Mouse (Mus musculus) kidney, adult 10 weeks (tissue): ENCODE measurements around the gene Gm36864. TPM values are rescaled to one million over a fixed set of nuclear protein-coding genes. Genes with fewer than 3 reads are reported as not detected.

ENCODE experiments used
- polyA plus RNA-seq: library from polyadenylated mRNA; stranded (reverse); fragments of 350-450 nt; fragmentation: Illumina TruSeq; extraction: RNeasy Lipid Tissue Mini Kit (QIAGEN cat#74804); gene quantifications from one replicate; pipeline ENCODE4 v1.2.3, GENCODE M21; 2014; ENCODE audit warnings: low read depth, low replicate concordance

The Gm36864 gene
- polyA plus RNA-seq = not detected

DNA sequence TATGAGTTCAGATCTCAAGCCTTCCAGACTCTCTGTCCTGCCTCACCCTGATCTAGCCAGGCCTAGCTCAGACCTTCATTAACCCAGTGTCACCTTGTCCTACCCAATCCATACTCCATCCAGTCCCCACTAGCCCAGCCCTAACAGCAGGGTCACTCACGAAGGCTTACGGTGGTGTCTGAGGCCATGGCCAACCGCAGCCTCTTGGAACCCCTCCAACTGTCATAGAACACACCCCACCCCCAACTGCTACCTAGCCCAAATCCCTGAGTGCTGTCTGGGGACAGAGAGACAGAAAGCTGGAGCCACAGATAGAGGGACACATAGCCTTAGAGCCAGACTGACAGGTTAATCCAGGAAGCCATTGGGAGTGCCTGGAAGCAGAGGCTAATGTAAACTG is at the start of gene Gm36864:
TSS of gene Gm36864 (plus strand) at position 269 of the 400 bp plus-strand sequence.

DNA sequence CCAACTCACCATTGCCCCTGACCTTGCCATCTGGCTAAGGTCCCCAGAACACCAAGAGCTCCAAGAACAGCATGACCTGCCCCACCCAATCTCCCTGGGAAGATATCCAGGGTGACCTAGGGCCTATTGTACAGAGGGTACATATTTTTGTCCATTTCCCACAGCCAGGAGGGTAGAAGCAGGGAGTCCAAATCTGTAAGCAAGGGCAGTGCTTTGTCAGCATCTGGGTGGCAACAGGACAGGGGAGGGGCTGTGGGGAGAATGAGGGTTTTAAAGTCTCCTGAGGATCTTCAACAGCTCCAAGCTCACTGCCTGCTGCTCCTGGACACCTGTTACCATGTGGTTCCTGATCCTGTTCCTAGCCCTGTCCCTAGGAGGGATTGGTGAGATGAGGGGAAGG is 48.0 kb upstream of the Gm36864 start, which contains the start of gene Klk1b24:
TSS of gene Klk1b24 (plus strand) at position 301 of the 400 bp plus-strand sequence.

DNA sequence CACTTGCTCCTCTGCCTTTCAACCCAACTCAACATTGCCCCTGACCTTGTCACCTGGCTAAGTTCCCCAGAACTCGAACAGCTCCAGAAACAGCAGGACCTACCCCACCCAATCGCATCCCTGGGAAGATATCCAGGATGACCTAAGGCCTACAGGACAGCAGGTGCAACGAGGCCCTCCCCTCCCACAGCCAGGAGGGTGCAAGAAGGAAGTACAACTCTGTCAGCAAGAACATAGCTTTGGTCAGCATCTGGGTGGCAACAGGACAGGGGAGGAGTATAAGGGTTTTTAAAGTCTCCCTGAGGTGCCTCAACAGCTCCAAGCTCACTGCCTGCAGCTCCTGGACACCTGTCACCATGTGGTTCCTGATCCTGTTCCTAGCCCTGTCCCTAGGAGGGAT is 38.1 kb upstream of the Gm36864 start, which contains the start of gene Klk1b3:
TSS of gene Klk1b3 (plus strand) at position 301 of the 400 bp plus-strand sequence.

DNA sequence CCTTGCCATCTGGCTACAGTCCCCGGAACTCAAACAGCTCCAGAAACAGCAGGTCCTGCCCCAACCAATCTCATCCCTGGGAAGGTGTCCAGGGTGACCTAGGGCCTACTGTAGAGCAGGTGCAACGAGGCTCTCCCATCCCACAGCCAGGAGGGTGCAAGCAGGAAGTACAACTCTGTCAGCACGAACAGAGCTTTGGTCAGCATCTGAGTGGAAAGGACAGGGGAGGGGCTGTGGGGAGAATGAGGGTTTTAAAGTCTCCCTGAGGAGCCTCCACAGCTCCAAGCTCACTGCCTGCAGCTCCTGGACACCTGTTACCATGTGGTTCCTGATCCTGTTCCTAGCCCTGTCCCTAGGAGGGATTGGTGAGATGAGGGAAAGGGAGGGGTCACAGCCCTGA is 28.8 kb upstream of the Gm36864 start, which contains the start of gene Klk1b4:
TSS of gene Klk1b4 (plus strand) at position 301 of the 400 bp plus-strand sequence.

DNA sequence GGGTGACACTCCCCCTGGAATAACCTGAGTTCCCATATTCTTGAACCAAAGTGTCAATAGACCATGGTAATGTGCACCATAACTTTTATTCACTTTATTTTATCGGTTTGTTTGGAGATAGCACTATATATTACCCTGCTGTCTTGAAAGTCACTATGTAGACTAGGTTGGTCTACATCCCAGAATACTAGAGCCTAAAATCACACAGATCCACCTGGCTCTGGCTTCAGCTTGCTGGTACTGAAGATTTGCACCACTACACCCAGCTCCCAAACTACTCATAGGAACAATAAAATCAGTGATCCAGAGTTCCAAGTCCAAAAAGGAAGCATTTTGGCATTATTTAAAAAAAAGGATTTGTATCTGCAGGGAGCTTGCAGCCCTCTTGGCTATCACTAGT is 20.3 kb upstream of the Gm36864 start, which contains the start of gene Klk1b5:
TSS of gene Klk1b5 (plus strand) at position 301 of the 400 bp plus-strand sequence.

DNA sequence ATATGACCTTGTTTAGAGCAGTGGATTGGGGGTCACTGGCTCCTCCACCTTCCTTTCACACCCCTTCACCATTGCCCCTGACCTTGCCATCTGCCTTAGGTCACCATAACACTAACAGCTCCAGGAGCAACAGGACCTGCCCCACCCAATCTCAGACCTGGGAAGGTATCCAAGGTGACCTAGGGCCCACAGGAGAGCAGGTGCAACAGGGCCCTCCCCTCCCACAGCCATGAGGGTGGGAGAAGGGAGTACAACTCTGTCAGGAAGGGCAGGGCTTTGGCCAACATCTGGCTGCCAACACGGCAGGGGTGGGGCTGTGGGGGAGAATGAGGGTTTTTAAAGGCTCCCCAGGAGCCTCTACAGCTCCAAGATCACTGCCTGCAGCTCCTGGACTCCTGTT is 10.9 kb upstream of the Gm36864 start, which contains the start of gene Klk1:
TSS of gene Klk1 (plus strand) at position 285 of the 400 bp plus-strand sequence.

DNA sequence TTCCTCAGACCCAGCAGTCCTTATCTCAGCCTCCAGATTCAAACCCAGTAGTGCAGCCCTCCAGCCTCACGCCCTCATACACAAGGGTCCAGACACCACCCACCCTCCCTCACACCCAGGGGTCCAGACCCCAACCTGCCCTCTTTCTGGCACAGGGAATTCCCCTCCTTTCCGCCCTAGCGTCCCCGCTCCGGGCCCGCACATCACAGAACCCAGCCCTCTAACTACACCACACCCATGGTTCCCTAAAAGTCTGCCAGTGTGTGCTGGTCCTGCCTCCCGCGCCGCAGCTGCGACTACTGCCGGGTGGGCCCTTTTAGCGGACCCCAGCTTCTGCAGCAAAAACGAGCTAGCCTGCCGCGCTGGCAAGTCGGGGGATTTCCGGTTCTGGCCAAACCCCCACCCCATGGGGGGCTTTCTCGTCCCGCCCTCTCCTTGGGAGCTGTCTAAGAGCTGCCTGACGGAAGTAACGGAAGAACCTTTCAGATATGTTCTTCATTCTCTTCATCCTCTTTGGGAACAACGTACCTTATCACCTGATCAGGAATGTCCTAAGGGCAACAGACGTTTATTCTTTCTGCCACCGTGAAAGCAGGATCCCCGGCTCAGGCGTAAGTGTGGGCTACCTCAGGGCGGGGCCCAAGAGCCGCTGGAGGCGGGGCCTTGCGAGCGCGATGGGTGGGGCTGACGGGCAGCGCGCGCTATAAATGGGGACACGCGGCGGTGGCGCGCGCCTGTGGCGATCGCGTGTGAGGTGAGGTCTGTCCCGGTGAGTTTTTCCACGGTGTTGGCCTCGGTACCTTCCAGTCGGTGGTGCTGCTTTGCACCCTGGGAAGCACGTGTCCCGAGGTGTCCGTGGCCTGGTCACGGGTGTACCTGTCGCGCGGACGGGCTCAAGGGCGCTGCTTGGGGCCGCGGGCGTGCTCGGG is 10.3 kb downstream of the Gm36864 start, which contains the start of the genes 1700028J19Rik and 2410002F23Rik:
TSS of gene 1700028J19Rik (minus strand) at position 641 of the 929 bp plus-strand sequence.
TSS of gene 2410002F23Rik (plus strand) at position 668 of the 929 bp plus-strand sequence.

DNA sequence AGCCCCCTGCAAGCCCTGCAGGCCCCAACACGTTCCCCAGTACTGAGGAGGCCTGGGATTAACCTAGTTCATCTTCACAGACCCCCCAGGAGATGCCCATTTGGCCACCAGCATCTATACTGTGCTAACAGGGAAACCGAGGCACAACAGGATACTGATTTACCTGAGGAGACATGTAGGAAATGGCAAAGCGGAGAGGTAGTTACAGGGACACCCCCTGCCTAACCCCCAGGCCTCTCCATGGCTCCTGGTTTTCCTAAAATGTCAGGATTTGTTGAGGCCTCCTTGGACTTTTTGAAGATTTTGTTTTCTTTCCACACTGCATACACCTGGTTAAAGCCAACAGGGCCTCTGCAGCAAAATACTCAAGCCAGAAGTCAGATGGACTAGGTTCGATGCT is 21.3 kb downstream of the Gm36864 start, which contains the start of gene Acp4:
TSS of gene Acp4 (minus strand) at position 101 of the 400 bp plus-strand sequence.

DNA sequence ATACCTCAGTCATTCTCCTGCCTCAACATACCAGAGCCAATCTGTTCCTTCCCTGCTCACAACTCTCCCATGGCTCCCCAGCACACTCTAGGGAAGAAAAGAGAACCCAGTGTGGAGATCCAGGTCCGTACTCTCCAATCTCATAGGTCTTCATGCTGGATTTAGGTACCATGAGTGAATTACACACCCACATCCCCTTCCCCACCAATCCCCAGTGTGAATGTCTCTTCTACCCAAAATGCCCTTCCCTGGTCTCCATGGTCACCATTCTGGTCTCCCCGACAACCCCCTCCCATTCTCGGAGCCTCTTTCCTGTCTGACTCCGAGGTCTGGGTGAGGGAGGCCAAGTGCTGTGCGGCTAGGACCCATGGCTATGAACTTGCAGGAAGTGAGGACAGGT is 25.2 kb downstream of the Gm36864 start, which contains the start of gene Gm15517:
TSS of gene Gm15517 (plus strand) at position 301 of the 400 bp plus-strand sequence.

Other genes starting within 250 kb of the Gm36864 start
- not detected for gene Klk1b11, start 240.3 kb upstream of the Gm36864 start, polyA plus RNA-seq
- gene Klk1b26, start 224.0 kb upstream of the Gm36864 start, polyA plus RNA-seq = not detected
- gene Klk1b27, start 183.9 kb upstream of the Gm36864 start, polyA plus RNA-seq = 0.93 TPM
- gene Klk1b21, start 133.8 kb upstream of the Gm36864 start, polyA plus RNA-seq = not detected
- 1.8 TPM for gene Klk1b22, start 123.5 kb upstream of the Gm36864 start, polyA plus RNA-seq
- not detected for gene Klk1b16, start 99.4 kb upstream of the Gm36864 start, polyA plus RNA-seq
- 0.77 TPM for gene Klk1b24, start 47.9 kb upstream of the Gm36864 start, polyA plus RNA-seq
- 0.93 TPM for gene Klk1b3, start 38.0 kb upstream of the Gm36864 start, polyA plus RNA-seq
- not detected for gene Klk1b4, start 28.7 kb upstream of the Gm36864 start, polyA plus RNA-seq
- gene Klk1b5, start 20.2 kb upstream of the Gm36864 start, polyA plus RNA-seq = 1.9 TPM
- gene Klk1, start 10.8 kb upstream of the Gm36864 start, polyA plus RNA-seq = 786 TPM
- 1.6 TPM for gene 1700028J19Rik, start 10.5 kb downstream of the Gm36864 start, polyA plus RNA-seq
- gene 2410002F23Rik, start 10.5 kb downstream of the Gm36864 start, polyA plus RNA-seq = 13.6 TPM
- not detected for gene Acp4, start 21.2 kb downstream of the Gm36864 start, polyA plus RNA-seq
- not detected for gene Gm15517, start 25.3 kb downstream of the Gm36864 start, polyA plus RNA-seq
- gene Clec11a, start 70.7 kb downstream of the Gm36864 start, polyA plus RNA-seq = 1.8 TPM
- gene Shank1, start 74.1 kb downstream of the Gm36864 start, polyA plus RNA-seq = not detected
- not detected for gene Syt3, start 147.9 kb downstream of the Gm36864 start, polyA plus RNA-seq
- gene 1700008O03Rik, start 149.6 kb downstream of the Gm36864 start, polyA plus RNA-seq = not detected
- not detected for gene Lrrc4b, start 192.8 kb downstream of the Gm36864 start, polyA plus RNA-seq
- gene Aspdh, start 229.2 kb downstream of the Gm36864 start, polyA plus RNA-seq = 1.7 TPM
- gene Josd2, start 231.8 kb downstream of the Gm36864 start, polyA plus RNA-seq = 1.0 TPM